In genomic region chr16:97534876-97535461, GRCm38 (mm10) we compare ENCODE assay signal across 9 mouse cellular contexts. TPM values are rescaled to one million over a fixed set of nuclear protein-coding genes. Genes with fewer than 3 reads are reported as not detected.
DNase-seq lines count a peak whose midpoint lies in the region; ATAC-seq and TF ChIP-seq lines count a peak whose summit lies in the region.
"Had no signal": no experiment of that assay in that cellular context is flagged by ENCODE, and none has a peak within 500 bp of the region (broad histone marks: within the 10 kb centered on the region; RNA-seq: fewer than 3 reads in every experiment).

No protein-coding gene starts in this region.

- H3K4me1 ChIP-seq in brown adipose tissue, adult 24 weeks (ENCODE audit: control insufficient read depth, insufficient read depth, insufficient read length, low read length), result peaks cover 12% of the 10 kb centered on the region; the same call in 1 of the 2 replicates
- peaks cover 30% of the 10 kb centered on the region for H3K4me1 ChIP-seq in hindbrain, embryonic 10.5 days (replicated peaks)
- H3K4me1 ChIP-seq in liver, embryonic 16.5 days (ENCODE audit: control insufficient read depth, low read depth, low read length), result peaks cover 2% of the 10 kb centered on the region
- H3K4me1 ChIP-seq in neural tube, embryonic 13.5 days (replicated peaks), result peaks cover 27% of the 10 kb centered on the region

- H3K27me3 ChIP-seq in hindbrain, embryonic 10.5 days (ENCODE audit: insufficient read depth, poor library complexity, severe bottlenecking), result no peaks in the 10 kb centered on the region
- H3K27me3 ChIP-seq in liver, embryonic 16.5 days (ENCODE audit: control insufficient read depth, insufficient read depth, low read depth, low read length), result no peaks in the 10 kb centered on the region
- H3K27me3 ChIP-seq in neural tube, embryonic 13.5 days, result no peaks in the 10 kb centered on the region

- H3K9me3 ChIP-seq in hindbrain, embryonic 10.5 days, result no peaks in the 10 kb centered on the region
- no peaks in the 10 kb centered on the region for H3K9me3 ChIP-seq in liver, embryonic 16.5 days (replicated peaks; ENCODE audit: control insufficient read depth, low read length)
- no peaks in the 10 kb centered on the region for H3K9me3 ChIP-seq in neural tube, embryonic 13.5 days

- ATAC-seq in frontal cortex, adult (ENCODE audit: low TSS enrichment), result peak; percentile 81
- ATAC-seq in liver, embryonic 16.5 days (ENCODE audit: low read depth), result peak; percentile 72
- 0 out of 2 replicates have a peak, but pooled peaks have one; percentile 21 for ATAC-seq in neural tube, embryonic 13.5 days (ENCODE audit: low read depth)

- H3K27ac ChIP-seq in brown adipose tissue, adult 24 weeks (replicated peaks; ENCODE audit: low read depth, low read length), result peak overlapping the region; percentile 72
- H3K27ac ChIP-seq in hindbrain, embryonic 10.5 days, result peak overlapping the region; percentile 82
- H3K27ac ChIP-seq in layer of hippocampus, adult 2 months, result peak overlapping the region; percentile 91
- peak overlapping the region; percentile 85 for H3K27ac ChIP-seq in liver, embryonic 16.5 days (ENCODE audit: low read length)
- peak overlapping the region; percentile 64 for H3K27ac ChIP-seq in neural tube, embryonic 13.5 days (replicated peaks)

- H3K4me2 ChIP-seq in liver, embryonic 16.5 days (ENCODE audit: low read depth, low read length), result peak overlapping the region; percentile 22
- H3K4me2 ChIP-seq in neural tube, embryonic 13.5 days, result peak overlapping the region; percentile 3

- no peak overlapping the region for H3K9ac ChIP-seq in liver, embryonic 16.5 days (ENCODE audit: low read depth, low read length)
- H3K9ac ChIP-seq in neural tube, embryonic 13.5 days, result no peak overlapping the region

- peak overlapping the region; percentile 48 for H3K4me3 ChIP-seq in brown adipose tissue, adult 24 weeks (ENCODE audit: insufficient read depth, low read depth, low read length)
- H3K4me3 ChIP-seq in hindbrain, embryonic 10.5 days, result no peak overlapping the region
- peak overlapping the region; percentile 39 for H3K4me3 ChIP-seq in layer of hippocampus, adult 2 months
- peak overlapping the region; percentile 32 for H3K4me3 ChIP-seq in liver, embryonic 16.5 days (ENCODE audit: low read depth, low read length)
- no peak overlapping the region for H3K4me3 ChIP-seq in neural tube, embryonic 13.5 days

- no peaks in the 10 kb centered on the region for H3K36me3 ChIP-seq in hindbrain, embryonic 10.5 days
- no peaks in the 10 kb centered on the region for H3K36me3 ChIP-seq in liver, embryonic 16.5 days (ENCODE audit: control insufficient read depth, insufficient read depth)
- no peaks in the 10 kb centered on the region for H3K36me3 ChIP-seq in neural tube, embryonic 13.5 days

- TF ChIP-seq CTCF in layer of hippocampus, adult 2 months (conservative IDR thresholded peaks at IDR 0.05), result no peak

- 42% methylated on average over 5 of the region's 5 CpGs for WGBS in hindbrain, embryonic 10.5 days
- 20% methylated on average over 5 of the region's 5 CpGs for WGBS in liver, embryonic 16.5 days (ENCODE audit: insufficient replicate concordance)
- 46% methylated on average over 5 of the region's 5 CpGs for WGBS in neural tube, embryonic 13.5 days

- peak; percentile 93 for DNase-seq in MN1 (ENCODE audit: low spot score)
- peak; percentile 6 for DNase-seq in hindbrain, embryonic 10.5 days (ENCODE audit: low spot score)
- DNase-seq in layer of hippocampus, adult 2 months (ENCODE audit: low spot score in 2 of 2), result peak; percentile 21 to 36
- DNase-seq in yolk sac, embryonic 10.5 days (ENCODE audit: low spot score), result peak; percentile 57

RNA-seq across cellular contexts. Expression of gene Fam3b, which starts 20.4 kb away (rescaled TPM):
- polyA plus RNA-seq in brown adipose tissue, adult 24 weeks (2012; ENCODE audit: insufficient read depth, insufficient read length, missing spikeins), result not detected in 2 replicates
- polyA plus RNA-seq in hindbrain, embryonic 10.5 days (2016; fragmentation: Nextera tagmentation; extraction: Ambion mirVana), result not detected in 2 replicates
- not detected for total RNA-seq in layer of hippocampus, adult 2 months (2021)
- polyA plus RNA-seq in liver, embryonic 16.5 days (2015; fragmentation: Nextera tagmentation; extraction: Ambion mirVana), result not detected in 2 replicates
- not detected in 2 replicates for polyA plus RNA-seq in neural tube, embryonic 13.5 days (2015; fragmentation: Nextera tagmentation; extraction: Ambion mirVana)
- total RNA-seq: gastrocnemius, postnatal 4 days had no signal

Comparison
In these comparisons a context has a peak if more than half of its experiments do, and no peak if none do; other contexts are left out.
1. DNase-seq: peak in every context shown above with its lines; median percentile 93 in MN1; 57 in yolk sac, embryonic 10.5 days; 28 in layer of hippocampus, adult 2 months; 6 in hindbrain, embryonic 10.5 days.
2. H3K4me3 ChIP-seq: peak in brown adipose tissue, adult 24 weeks (single experiment), layer of hippocampus, adult 2 months (single experiment) and liver, embryonic 16.5 days (single experiment); none in hindbrain, embryonic 10.5 days (single experiment) and neural tube, embryonic 13.5 days (single experiment).
3. ATAC-seq: peak in every context shown above with its lines; median percentile 81 in frontal cortex, adult; 72 in liver, embryonic 16.5 days; 21 in neural tube, embryonic 13.5 days.
4. Peak in every context shown above with its lines, with median percentiles within 50 percentile points of each other: H3K27ac ChIP-seq.